In genomic region chr13:55870001-55870400, GRCm38 (mm10) we compare ENCODE assay signal across 20 mouse cellular contexts. TPM values are rescaled to one million over a fixed set of nuclear protein-coding genes. Genes with fewer than 3 reads are reported as not detected.
DNase-seq lines count a peak whose midpoint lies in the region; TF ChIP-seq lines count a peak whose summit lies in the region.
"Had no signal": no experiment of that assay in that cellular context is flagged by ENCODE, and none has a peak within 500 bp of the region (broad histone marks: within the 10 kb centered on the region; RNA-seq: fewer than 3 reads in every experiment).

No protein-coding gene starts in this region.

- H3K27ac ChIP-seq in left cerebral cortex, adult 2 months = no peak overlapping the region
- no peak overlapping the region for H3K27ac ChIP-seq in cortical plate, adult 2 months (ENCODE audit: insufficient read depth, low read length)
- H3K27ac ChIP-seq: intestine, embryonic 15.5 days had no signal

- DNase-seq in embryo, embryonic 10 days (ENCODE audit: low spot score) = peak; percentile 23
- no peak for DNase-seq in embryo, embryonic 11 days
- no peak for DNase-seq in left cerebral cortex, adult 2 months (ENCODE audit: extremely low spot score in 1 of 2, low spot score in 2 of 2)
- DNase-seq in left cerebral cortex, adult 18-20 months (ENCODE audit: low spot score in 2 of 2) = no peak
- peak; percentile 13 to 28 for DNase-seq in B cell, adult 2 months
- DNase-seq in frontal cortex, adult 2 months (ENCODE audit: extremely low spot score in 1 of 2, low spot score in 1 of 2) = no peak
- no peak for DNase-seq in gastrocnemius, postnatal 10 days
- DNase-seq: adrenal gland, postnatal 25 days; cerebellum, adult 11 months; heart, adult 18-20 months; heart, postnatal 4 days; lung, adult 2 months; right cerebral cortex, postnatal 4 days had no signal

- intact Hi-C loops in left cerebral cortex, adult 2 months (cut with DNase I) = no loop called here

- no peak overlapping the region for H3K4me3 ChIP-seq in left cerebral cortex, adult 2 months
- H3K4me3 ChIP-seq in cortical plate, adult 2 months (ENCODE audit: insufficient read depth, low read length) = no peak overlapping the region
- H3K4me3 ChIP-seq: erythroblast, embryonic 14.5 days; intestine, embryonic 15.5 days had no signal

- no peaks in the 10 kb centered on the region; the same call in 1 of the 2 replicates for H3K4me1 ChIP-seq in cortical plate, adult 2 months (ENCODE audit: control insufficient read depth, insufficient read depth, low read length)

- TF ChIP-seq CTCF in left cerebral cortex, adult 2 months (IDR thresholded peaks at IDR 0.05) = peak; percentile 29
- TF ChIP-seq CTCF in cortical plate, adult 2 months (IDR thresholded peaks at IDR 0.05; ENCODE audit: extremely low read depth, insufficient read depth, low read length) = 0 out of 2 replicates have a peak, but pooled peaks have one; percentile 5

- no peak for TF ChIP-seq POLR2A in cortical plate, adult 2 months (IDR thresholded peaks at IDR 0.05; ENCODE audit: extremely low read depth, insufficient read depth, low read length)

RNA-seq across cellular contexts. Expression of gene Pitx1, which starts 34.0 kb away (rescaled TPM):
- total RNA-seq in left cerebral cortex, adult 2 months (2021) = not detected
- not detected for total RNA-seq in left cerebral cortex, adult 18-20 months (2021)
- not detected in 2 replicates for polyA plus RNA-seq in cortical plate, adult 2 months (2012; rRNA removed)
- 0.06 TPM in 1 of 2 replicates, not detected in the other for polyA plus RNA-seq in frontal cortex, adult 2 months (2012; rRNA removed)
- 1 to 10 TPM; 1.2 to 2.9 TPM for total RNA-seq in gastrocnemius, postnatal 10 days (2021)
- total RNA-seq: adrenal gland, postnatal 25 days; common myeloid progenitor, adult 5-6 weeks; heart, adult 18-20 months; heart, postnatal 4 days; layer of hippocampus, adult 18-20 months; left cerebral cortex, postnatal 36 days had no signal
- polyA plus RNA-seq: C2C12 had no signal

Comparison
In these comparisons a context has a peak if more than half of its experiments do, and no peak if none do; other contexts are left out.
1. DNase-seq: peak in embryo, embryonic 10 days (single experiment) and B cell, adult 2 months (2 of 2); none in embryo, embryonic 11 days (single experiment), left cerebral cortex, adult 2 months (0 of 2), left cerebral cortex, adult 18-20 months (0 of 2), frontal cortex, adult 2 months (0 of 2) and gastrocnemius, postnatal 10 days (single experiment).